Mouse (Mus musculus) urinary bladder, adult 18-20 months (tissue): ENCODE measurements around the gene Dclk1.

Experiments used
- DNase-seq, 2 experiments: peaks; one replicate each; pipeline ENCODE4 v3.0.0; 2022; ENCODE audit warnings: low spot score in 2 of 2, mixed read lengths in 2 of 2

Dclk1 gene

GRCm38 (mm10) chr3:55397752-55398693 lies 155.9 kb downstream of the Dclk1 start:
- no peak for DNase-seq

- DNase-seq, result no peak
These were observed 159.1 kb downstream of the Dclk1 start for GRCm38 (mm10) chr3:55401236-55401635.

- no peak for DNase-seq
These were observed 162.6 kb downstream of the Dclk1 start for GRCm38 (mm10) chr3:55404751-55405150.

GRCm38 (mm10) chr3:55406616-55407015 lies 164.5 kb downstream of the Dclk1 start:
- no peak for DNase-seq

- no peak for DNase-seq
These were observed 169.4 kb downstream of the Dclk1 start for GRCm38 (mm10) chr3:55411547-55411946.

GRCm38 (mm10) chr3:55415527-55415950 lies 173.4 kb downstream of the Dclk1 start:
- DNase-seq, result no peak

GRCm38 (mm10) chr3:55418845-55419244 lies 176.7 kb downstream of the Dclk1 start:
- no peak for DNase-seq

GRCm38 (mm10) chr3:55419334-55419733 lies 177.2 kb downstream of the Dclk1 start:
- no peak for DNase-seq

- no peak for DNase-seq
These were observed 178.4 kb downstream of the Dclk1 start for GRCm38 (mm10) chr3:55420436-55421083.

GRCm38 (mm10) chr3:55423640-55424397 lies 181.7 kb downstream of the Dclk1 start:
- no peak for DNase-seq

- no peak for DNase-seq
These were observed 187.9 kb downstream of the Dclk1 start for GRCm38 (mm10) chr3:55430022-55430549.

GRCm38 (mm10) chr3:55431223-55431622 lies 189.1 kb downstream of the Dclk1 start:
- DNase-seq, result no peak

GRCm38 (mm10) chr3:55434276-55434675 lies 192.1 kb downstream of the Dclk1 start:
- no peak for DNase-seq

- no peak for DNase-seq
These were observed 196.8 kb downstream of the Dclk1 start for GRCm38 (mm10) chr3:55438824-55439446.

- DNase-seq, result no peak
These were observed 198.2 kb downstream of the Dclk1 start for GRCm38 (mm10) chr3:55440342-55440741.

- no peak for DNase-seq
These were observed 200.0 kb downstream of the Dclk1 start for GRCm38 (mm10) chr3:55442012-55442645.

GRCm38 (mm10) chr3:55443271-55443670 lies 201.1 kb downstream of the Dclk1 start:
- no peak for DNase-seq

GRCm38 (mm10) chr3:55443725-55444124 lies 201.6 kb downstream of the Dclk1 start:
- no peak for DNase-seq

- DNase-seq, result no peak
These were observed 204.5 kb downstream of the Dclk1 start for GRCm38 (mm10) chr3:55446681-55447080.

GRCm38 (mm10) chr3:55447486-55448460 lies 205.6 kb downstream of the Dclk1 start:
- peak in 1 of 2 experiments; percentile 22 for DNase-seq
